Mouse (Mus musculus) ES-E14 (cell line): ENCODE results near the gene Lrg1.
"Not testable (repeated sequence)": the region's sequence is repeated elsewhere in the genome, so short reads cannot be mapped to it uniquely, and the experiment has no call there.

ENCODE experiments used
- CHD2 ChIP-seq: IDR thresholded peaks from 2 replicates; pipeline ENCODE4 v1.6.1; 2014; ENCODE audit warnings: mild to moderate bottlenecking, low read depth, low read length, inconsistent platforms
- HCFC1 ChIP-seq: IDR thresholded peaks from 2 replicates; pipeline ENCODE4 v1.6.1; 2012; ENCODE audit warnings: low read length, inconsistent platforms, borderline replicate concordance; ENCODE audit not compliant: insufficient read depth
- MAFK ChIP-seq: IDR thresholded peaks from 2 replicates; pipeline ENCODE4 v1.6.1; 2014; ENCODE audit warnings: mild to moderate bottlenecking, low read depth, low read length, inconsistent platforms; ENCODE audit not compliant: insufficient read depth
- ZC3H11A ChIP-seq: IDR thresholded peaks from 2 replicates; pipeline ENCODE4 v1.6.1; 2012; ENCODE audit warnings: low read depth, mild to moderate bottlenecking, inconsistent platforms, low read length, borderline replicate concordance
- ZNF384 ChIP-seq: IDR thresholded peaks from 2 replicates; pipeline ENCODE4 v1.6.1; 2012; ENCODE audit warnings: low read depth, low read length, inconsistent platforms

GRCm38 (mm10) chr17:56104821-56105220 is 17.0 kb downstream of the Lrg1 start:
- TF ChIP-seq MAFK, HCFC1, CHD2, ZNF384, ZC3H11A: not testable (repeated sequence)
